Mouse (Mus musculus) c-Kit-positive CD71-positive TER-119-negative erythroid progenitor cells, embryonic 14.5 days (primary cell): ENCODE measurements around the gene Gm9733.
"Not testable (repeated sequence)": the region's sequence is repeated elsewhere in the genome, so short reads cannot be mapped to it uniquely, and the experiment has no call there.

Experiments used
- DNase-seq: peaks from one replicate; pipeline ENCODE4 v3.0.0-alpha.2; 2013; ENCODE audit warnings: low read depth

Gene Gm9733

GRCm38 (mm10) chr3:15332063-15332462 is at the start of gene Gm9733:
TSS of gene Gm9733 (minus strand) at chr3:15332302.
- DNase-seq: no peak

- not testable (repeated sequence) for DNase-seq
Measured at GRCm38 (mm10) chr3:15355690-15356089, 23.6 kb upstream of the Gm9733 start.

- DNase-seq: not testable (repeated sequence)
Measured at GRCm38 (mm10) chr3:15350318-15350717, 18.2 kb upstream of the Gm9733 start.

- DNase-seq: not testable (repeated sequence)
Measured at GRCm38 (mm10) chr3:15345606-15346005, 13.5 kb upstream of the Gm9733 start.

GRCm38 (mm10) chr3:15340287-15340686 is 8.2 kb upstream of the Gm9733 start:
- no peak for DNase-seq

GRCm38 (mm10) chr3:15334182-15334581 is 2.1 kb upstream of the Gm9733 start:
- DNase-seq: no peak

GRCm38 (mm10) chr3:15331545-15331944 is 557 bp downstream of the Gm9733 start:
- no peak for DNase-seq

GRCm38 (mm10) chr3:15329549-15329948 is 2.6 kb downstream of the Gm9733 start:
- DNase-seq: no peak

- DNase-seq: no peak
Measured at GRCm38 (mm10) chr3:15284424-15285328, 47.4 kb downstream of the Gm9733 start.

- no peak for DNase-seq
Measured at GRCm38 (mm10) chr3:15275899-15276526, 56.1 kb downstream of the Gm9733 start.

- peak; percentile 35 for DNase-seq
Measured at GRCm38 (mm10) chr3:15264450-15264849, 67.7 kb downstream of the Gm9733 start.

- no peak for DNase-seq
Measured at GRCm38 (mm10) chr3:15255726-15256125, 76.4 kb downstream of the Gm9733 start.
